Mouse (Mus musculus) colon, adult 2 months (tissue): ENCODE data around the gene Lin7b. TPM values are rescaled to one million over a fixed set of nuclear protein-coding genes. Genes with fewer than 3 reads are reported as not detected.

Source experiments
- polyA plus RNA-seq: library from polyadenylated mRNA; depleted of rRNA; stranded (reverse); fragments of >200 nt; gene quantifications from 2 replicates; pipeline ENCODE4 v1.2.3, GENCODE M21; 2012; rRNA removed

Gene Lin7b
- 4.7 and 8.2 TPM in 2 replicates for polyA plus RNA-seq

GRCm38 (mm10) chr7:45370475-45371311 is at the start of gene Lin7b:
TSS of gene Lin7b (minus strand) at chr7:45370583.

GRCm38 (mm10) chr7:45413113-45413863 is 42.9 kb upstream of the Lin7b start, which contains the start of gene Ntf5:
TSS of gene Ntf5 (plus strand) at chr7:45413695.

GRCm38 (mm10) chr7:45405091-45406075 is 35.0 kb upstream of the Lin7b start, which contains the start of gene Kcna7:
TSS of gene Kcna7 (plus strand) at chr7:45405653.

GRCm38 (mm10) chr7:45395578-45396336 is 25.4 kb upstream of the Lin7b start, which contains the start of gene Snrnp70:
TSS of gene Snrnp70 (minus strand) at chr7:45395742.

GRCm38 (mm10) chr7:45366652-45367019 is 3.7 kb downstream of the Lin7b start, which contains the start of gene Ppfia3:
TSS of gene Ppfia3 (minus strand) at chr7:45367019.

GRCm38 (mm10) chr7:45335056-45335455 is 35.3 kb downstream of the Lin7b start, which contains the start of gene Hrc:
TSS of gene Hrc (plus strand) at chr7:45335290.

GRCm38 (mm10) chr7:45333431-45333982 is 36.9 kb downstream of the Lin7b start, which contains the start of gene Trpm4:
TSS of gene Trpm4 (minus strand) at chr7:45333780.

Other genes starting within 250 kb of the Lin7b start
- gene Rps11, start 246.1 kb downstream of the Lin7b start, polyA plus RNA-seq, result 149 and 231 TPM in 2 replicates
- gene Rpl13a, start 241.8 kb downstream of the Lin7b start, polyA plus RNA-seq, result 1,458 and 1,702 TPM in 2 replicates
- 0.47 and 0.50 TPM in 2 replicates for gene Gm45713, start 234.4 kb downstream of the Lin7b start, polyA plus RNA-seq
- gene Flt3l, start 234.2 kb downstream of the Lin7b start, polyA plus RNA-seq, result 43.2 and 54.5 TPM in 2 replicates
- 54.6 and 63.2 TPM in 2 replicates for gene Pih1d1, start 216.3 kb downstream of the Lin7b start, polyA plus RNA-seq
- gene Aldh16a1, start 216.0 kb downstream of the Lin7b start, polyA plus RNA-seq, result 107 and 124 TPM in 2 replicates
- gene Slc17a7, start 206.6 kb downstream of the Lin7b start, polyA plus RNA-seq, result 0.09 and 0.20 TPM in 2 replicates
- gene Gfy, start 191.0 kb downstream of the Lin7b start, polyA plus RNA-seq, result not detected in 2 replicates
- gene Pth2, start 189.6 kb downstream of the Lin7b start, polyA plus RNA-seq, result not detected in 2 replicates
- 0.05 TPM in 1 of 2 replicates, not detected in the other for gene Ccdc155, start 165.7 kb downstream of the Lin7b start, polyA plus RNA-seq
- 1.3 and 2.3 TPM in 2 replicates for gene Dkkl1, start 158.4 kb downstream of the Lin7b start, polyA plus RNA-seq
- 10.7 and 13.9 TPM in 2 replicates for gene Tead2, start 154.8 kb downstream of the Lin7b start, polyA plus RNA-seq
- 34.3 and 38.4 TPM in 2 replicates for gene Cd37, start 131.5 kb downstream of the Lin7b start, polyA plus RNA-seq
- gene Slc6a16, start 129.5 kb downstream of the Lin7b start, polyA plus RNA-seq, result not detected in 2 replicates
- not detected in 2 replicates for gene Slc6a21, start 93.1 kb downstream of the Lin7b start, polyA plus RNA-seq
- gene Trpm4, start 36.8 kb downstream of the Lin7b start, polyA plus RNA-seq, result 204 and 260 TPM in 2 replicates
- 0.21 and 0.75 TPM in 2 replicates for gene Hrc, start 35.3 kb downstream of the Lin7b start, polyA plus RNA-seq
- gene Ppfia3, start 3.6 kb downstream of the Lin7b start, polyA plus RNA-seq, result 103 and 110 TPM in 2 replicates
- gene Snrnp70, start 25.2 kb upstream of the Lin7b start, polyA plus RNA-seq, result 207 and 209 TPM in 2 replicates
- 0.08 and 0.09 TPM in 2 replicates for gene Kcna7, start 35.1 kb upstream of the Lin7b start, polyA plus RNA-seq
- 0.21 and 0.22 TPM in 2 replicates for gene Ntf5, start 43.1 kb upstream of the Lin7b start, polyA plus RNA-seq
- gene Lhb, start 50.2 kb upstream of the Lin7b start, polyA plus RNA-seq, result not detected in 2 replicates
- gene Gys1, start 64.3 kb upstream of the Lin7b start, polyA plus RNA-seq, result 33.2 and 35.8 TPM in 2 replicates
- 65.6 and 70.4 TPM in 2 replicates for gene Ruvbl2, start 67.5 kb upstream of the Lin7b start, polyA plus RNA-seq
- 2,990 and 3,309 TPM in 2 replicates for gene Ftl1, start 89.3 kb upstream of the Lin7b start, polyA plus RNA-seq
- 109 and 142 TPM in 2 replicates for gene Bax, start 96.3 kb upstream of the Lin7b start, polyA plus RNA-seq
- 0.12 and 0.19 TPM in 2 replicates for gene Tulp2, start 111.3 kb upstream of the Lin7b start, polyA plus RNA-seq
- 0.57 TPM in 1 of 2 replicates, not detected in the other for gene Gm45808, start 116.2 kb upstream of the Lin7b start, polyA plus RNA-seq
- gene Dhdh, start 118.2 kb upstream of the Lin7b start, polyA plus RNA-seq, result 0.93 and 0.98 TPM in 2 replicates
- 833 and 896 TPM in 2 replicates for gene Nucb1, start 139.8 kb upstream of the Lin7b start, polyA plus RNA-seq
- gene Ppp1r15a, start 155.7 kb upstream of the Lin7b start, polyA plus RNA-seq, result 27.9 and 31.0 TPM in 2 replicates
- gene Plekha4, start 155.7 kb upstream of the Lin7b start, polyA plus RNA-seq, result 9.0 and 9.3 TPM in 2 replicates
- gene Hsd17b14, start 184.3 kb upstream of the Lin7b start, polyA plus RNA-seq, result 4.5 and 7.4 TPM in 2 replicates
- 55.8 and 58.0 TPM in 2 replicates for gene Bcat2, start 199.6 kb upstream of the Lin7b start, polyA plus RNA-seq
- gene Fgf21, start 244.9 kb upstream of the Lin7b start, polyA plus RNA-seq, result 0.16 and 0.57 TPM in 2 replicates
- gene Fut1, start 246.7 kb upstream of the Lin7b start, polyA plus RNA-seq, result 1.8 and 2.4 TPM in 2 replicates